Mouse (Mus musculus) ES-E14 (cell line): ENCODE data around the gene Tmed1. TPM values are rescaled to one million over a fixed set of nuclear protein-coding genes. Genes with fewer than 3 reads are reported as not detected.

Experiments used
- DNase-seq: peaks from one replicate; pipeline ENCODE4 v3.0.0-alpha.2; 2013; ENCODE audit warnings: low read depth, low spot score
- H3K27ac ChIP-seq: 2 replicates; pipeline ENCODE4 v1.5.1; 2012; ENCODE audit warnings: low read depth, mild to moderate bottlenecking, low read length, moderate library complexity, mixed read lengths; ENCODE audit not compliant: poor library complexity, insufficient read depth, severe bottlenecking
- H3K36me3 ChIP-seq: 2 replicates; pipeline ENCODE4 v1.6.1; 2012; ENCODE audit warnings: mild to moderate bottlenecking, low read length, moderate library complexity, mixed read lengths; ENCODE audit not compliant: control insufficient read depth, poor library complexity, insufficient read depth, severe bottlenecking
- H3K4me1 ChIP-seq, 2 experiments: fragments of 150-350 bp in 1 of 2; sonication (generic) in 1 of 2; 2 replicates each; pipeline ENCODE4 v1.6.1; 2012; ENCODE audit warnings: low read length in 2 of 2, mild to moderate bottlenecking in 1 of 2, mixed read lengths in 1 of 2; ENCODE audit not compliant: control insufficient read depth in 2 of 2, insufficient read depth in 2 of 2, poor library complexity in 1 of 2
- H3K4me3 ChIP-seq, 2 experiments: fragments of 150-350 bp in 1 of 2; sonication (generic) in 1 of 2; 2 replicates each; pipeline ENCODE4 v1.5.1; 2012; ENCODE audit warnings: low read length in 2 of 2, low read depth in 1 of 2, mild to moderate bottlenecking in 1 of 2, mixed read lengths in 1 of 2; ENCODE audit not compliant: insufficient read depth in 1 of 2, poor library complexity in 1 of 2, severe bottlenecking in 1 of 2
- H3K9ac ChIP-seq: 2 replicates; pipeline ENCODE4 v1.6.1; 2012; ENCODE audit warnings: low read depth, mild to moderate bottlenecking, low read length, mixed read lengths; ENCODE audit not compliant: poor library complexity, insufficient read depth, severe bottlenecking
- H3K9me3 ChIP-seq: fragments of 150-350 bp; sonication (generic); 2 replicates; pipeline ENCODE4 v1.6.1; 2012; ENCODE audit warnings: low read depth, mild to moderate bottlenecking, low read length; ENCODE audit not compliant: control insufficient read depth, insufficient read depth
- CHD2 ChIP-seq: IDR thresholded peaks from 2 replicates; pipeline ENCODE4 v1.6.1; 2014; ENCODE audit warnings: mild to moderate bottlenecking, low read depth, low read length, inconsistent platforms
- HCFC1 ChIP-seq: IDR thresholded peaks from 2 replicates; pipeline ENCODE4 v1.6.1; 2012; ENCODE audit warnings: low read length, inconsistent platforms, borderline replicate concordance; ENCODE audit not compliant: insufficient read depth
- MAFK ChIP-seq: IDR thresholded peaks from 2 replicates; pipeline ENCODE4 v1.6.1; 2014; ENCODE audit warnings: mild to moderate bottlenecking, low read depth, low read length, inconsistent platforms; ENCODE audit not compliant: insufficient read depth
- ZC3H11A ChIP-seq: IDR thresholded peaks from 2 replicates; pipeline ENCODE4 v1.6.1; 2012; ENCODE audit warnings: low read depth, mild to moderate bottlenecking, inconsistent platforms, low read length, borderline replicate concordance
- ZNF384 ChIP-seq: IDR thresholded peaks from 2 replicates; pipeline ENCODE4 v1.6.1; 2012; ENCODE audit warnings: low read depth, low read length, inconsistent platforms
- in situ Hi-C, 2 experiments: fragments of 600-800 bp; cut with MboI; formaldehyde crosslinking; loops; one replicate each; pipeline ENCODE4 v1.15.1; 2025; ENCODE audit warnings: low sequenced_read_pairs in 2 of 2, inconsistent platforms in 1 of 2; ENCODE audit not compliant: unreplicated experiment in 2 of 2
- total RNA-seq: library from RNA; depleted of rRNA; stranded (reverse); fragments of 300-350 nt; gene quantifications from 2 replicates; pipeline ENCODE4 v1.2.3, GENCODE M21; 2012; rRNA removed

The Tmed1 gene
- total RNA-seq, 1 experiment, result 133 TPM

GRCm38 (mm10) chr9:21463766-21464564 lies 46.1 kb downstream of the Tmed1 start:
- Histone ChIP-seq H3K4me1 (peaks cover 6 to 26% of the 10 kb centered on the region in 2 experiments), H3K4me3 (no peak overlapping the region), H3K27ac (no peak overlapping the region), H3K36me3 (peaks cover 22% of the 10 kb centered on the region), H3K9me3 (no peaks in the 10 kb centered on the region), H3K9ac (no peak overlapping the region)
- TF ChIP-seq ZNF384 (no peak), CHD2 (no peak), ZC3H11A (no peak), HCFC1 (no peak), MAFK (no peak)
- in situ Hi-C loops, result no loop called here
- DNase-seq, result no peak

GRCm38 (mm10) chr9:21463138-21463590 lies 46.9 kb downstream of the Tmed1 start:
- in situ Hi-C loops, result no loop called here
- no peak overlapping the region for H3K27ac ChIP-seq
- H3K4me3 ChIP-seq, result no peak overlapping the region
- no peak for DNase-seq
- TF ChIP-seq CHD2, result no peak
- no peak for TF ChIP-seq HCFC1
- TF ChIP-seq MAFK, result 0 out of 2 replicates have a peak, but pooled peaks have one; percentile 8
- H3K4me1 ChIP-seq, result peaks cover 6 to 32% of the 10 kb centered on the region in 2 experiments
- peaks cover 22% of the 10 kb centered on the region for H3K36me3 ChIP-seq
- no peaks in the 10 kb centered on the region for H3K9me3 ChIP-seq
- H3K9ac ChIP-seq, result no peak overlapping the region

- DNase-seq, result no peak
- H3K4me1 ChIP-seq, result peaks cover 10 to 34% of the 10 kb centered on the region in 2 experiments
- TF ChIP-seq CHD2 (no peak), MAFK (no peak), HCFC1 (no peak), ZNF384 (no peak), ZC3H11A (no peak)
- H3K9me3 ChIP-seq, result no peaks in the 10 kb centered on the region
- no peak overlapping the region for H3K9ac ChIP-seq
- no peak overlapping the region for H3K27ac ChIP-seq
- no peak overlapping the region for H3K4me3 ChIP-seq
- H3K36me3 ChIP-seq, result peaks cover 8% of the 10 kb centered on the region; the same call in 1 of the 2 replicates
- in situ Hi-C loops, result no loop called here
Observed at GRCm38 (mm10) chr9:21460400-21460940, 49.6 kb downstream of the Tmed1 start.

GRCm38 (mm10) chr9:21458821-21459220 lies 51.2 kb downstream of the Tmed1 start:
- no peak overlapping the region for H3K4me3 ChIP-seq
- peaks cover 5% of the 10 kb centered on the region; the same call in 1 of the 2 replicates for H3K36me3 ChIP-seq
- no peaks in the 10 kb centered on the region for H3K9me3 ChIP-seq
- no peak overlapping the region for H3K9ac ChIP-seq
- DNase-seq, result no peak
- peaks cover 15 to 39% of the 10 kb centered on the region in 2 experiments for H3K4me1 ChIP-seq
- H3K27ac ChIP-seq, result no peak overlapping the region; the same call in 1 of the 2 replicates
- no peak for TF ChIP-seq HCFC1
- TF ChIP-seq ZNF384, result no peak
- TF ChIP-seq CHD2, result no peak
- no peak for TF ChIP-seq ZC3H11A
- no peak for TF ChIP-seq MAFK
- in situ Hi-C loops, result no loop called here

Other genes starting within 250 kb of the Tmed1 start
- gene Atg4d, start 245.0 kb downstream of the Tmed1 start, total RNA-seq, result 23.8 and 32.7 TPM in 2 replicates
- 81.6 and 108 TPM in 2 replicates for gene Kri1, start 222.3 kb downstream of the Tmed1 start, total RNA-seq
- 9.6 and 12.7 TPM in 2 replicates for gene Cdkn2d, start 218.8 kb downstream of the Tmed1 start, total RNA-seq
- gene Ap1m2, start 197.9 kb downstream of the Tmed1 start, total RNA-seq, result 9.8 and 17.1 TPM in 2 replicates
- gene Slc44a2, start 189.6 kb downstream of the Tmed1 start, total RNA-seq, result 46.0 and 73.1 TPM in 2 replicates
- 159 and 200 TPM in 2 replicates for gene Ilf3, start 142.4 kb downstream of the Tmed1 start, total RNA-seq
- 62.7 and 100 TPM in 2 replicates for gene Qtrt1, start 98.4 kb downstream of the Tmed1 start, total RNA-seq
- gene Dnm2, start 85.3 kb downstream of the Tmed1 start, total RNA-seq, result 56.3 and 69.6 TPM in 2 replicates
- gene AB124611, start 15.9 kb upstream of the Tmed1 start, total RNA-seq, result not detected in 2 replicates
- gene Carm1, start 36.6 kb upstream of the Tmed1 start, total RNA-seq, result 60.0 and 67.3 TPM in 2 replicates
- 22.6 and 24.7 TPM in 2 replicates for gene Timm29, start 82.5 kb upstream of the Tmed1 start, total RNA-seq
- 22.8 and 23.6 TPM in 2 replicates for gene Yipf2, start 82.6 kb upstream of the Tmed1 start, total RNA-seq
- 104 and 122 TPM in 2 replicates for gene Smarca4, start 105.9 kb upstream of the Tmed1 start, total RNA-seq
- gene Ldlr, start 213.2 kb upstream of the Tmed1 start, total RNA-seq, result 95.7 and 184 TPM in 2 replicates